In genomic region chr13:99353490-99353851, GRCm38 (mm10) we compare ENCODE assay signal across 8 mouse cellular contexts. TPM values are rescaled to one million over a fixed set of nuclear protein-coding genes. Genes with fewer than 3 reads are reported as not detected.
A peak's percentile ranks its signal among the peaks of the same experiment; 100 is the strongest.
DNase-seq lines count a peak whose midpoint lies in the region; ATAC-seq and TF ChIP-seq lines count a peak whose summit lies in the region.

No protein-coding gene starts in this region.

- intact Hi-C loops in heart, postnatal 14 days (cut with DNase I) = loop anchor here (2.0 to 10.0 kb wide), 2 partner anchors 489 to 661 kb away; partner anchors contain the start of gene Mccc2

- 12% methylated on average over 7 of the region's 7 CpGs for WGBS in heart, embryonic 12.5 days
- WGBS in forebrain, postnatal 0 days = 5% methylated on average over 7 of the region's 7 CpGs

- peak overlapping the region; percentile 52 for H3K4me3 ChIP-seq in heart, embryonic 12.5 days
- H3K4me3 ChIP-seq in ES-Bruce4 (ENCODE audit: low read depth, low read length) = peak overlapping the region; percentile 63
- peak overlapping the region; percentile 42 for H3K4me3 ChIP-seq in forebrain, postnatal 0 days (ENCODE audit: low read depth, low read length)
- H3K4me3 ChIP-seq in megakaryocyte, embryonic 14.5 days (replicated peaks) = peak overlapping the region; percentile 92

- H3K27me3 ChIP-seq in heart, embryonic 12.5 days (replicated peaks) = no peaks in the 10 kb centered on the region
- no peaks in the 10 kb centered on the region for H3K27me3 ChIP-seq in ES-Bruce4 (ENCODE audit: control insufficient read depth, insufficient read depth, low read length, poor library complexity, severe bottlenecking)
- H3K27me3 ChIP-seq in forebrain, postnatal 0 days (ENCODE audit: insufficient read depth, low read length) = no peaks in the 10 kb centered on the region
- H3K27me3 ChIP-seq in megakaryocyte, embryonic 14.5 days (replicated peaks) = no peaks in the 10 kb centered on the region

- TF ChIP-seq POLR2A in ES-Bruce4 (IDR thresholded peaks at IDR 0.05; ENCODE audit: insufficient read depth, low read length) = no peak

- H3K9ac ChIP-seq in heart, embryonic 12.5 days = peak overlapping the region; percentile 73
- H3K9ac ChIP-seq in ES-Bruce4 (ENCODE audit: low read depth, poor library complexity, severe bottlenecking) = peak overlapping the region; percentile 49
- peak overlapping the region; percentile 36; the same call in 1 of the 2 replicates for H3K9ac ChIP-seq in forebrain, postnatal 0 days

- H3K36me3 ChIP-seq in heart, embryonic 12.5 days = peaks cover 33% of the 10 kb centered on the region
- peaks cover 6% of the 10 kb centered on the region for H3K36me3 ChIP-seq in ES-Bruce4 (ENCODE audit: control insufficient read depth, insufficient read depth, low read length, poor library complexity, severe bottlenecking)
- H3K36me3 ChIP-seq in forebrain, postnatal 0 days (ENCODE audit: insufficient read depth) = peaks cover 4% of the 10 kb centered on the region
- peaks cover 30% of the 10 kb centered on the region for H3K36me3 ChIP-seq in megakaryocyte, embryonic 14.5 days (replicated peaks; ENCODE audit: low read length)

- TF ChIP-seq CTCF in ES-Bruce4 (IDR thresholded peaks at IDR 0.05; ENCODE audit: low read depth, low read length) = no peak
- no peak for TF ChIP-seq CTCF in forebrain, postnatal 0 days (IDR thresholded peaks at IDR 0.05; ENCODE audit: low read depth)

- peaks cover 13% of the 10 kb centered on the region for H3K4me1 ChIP-seq in heart, embryonic 12.5 days (replicated peaks)
- H3K4me1 ChIP-seq in ES-Bruce4 (ENCODE audit: control insufficient read depth, insufficient read depth, low read length) = peaks cover 6% of the 10 kb centered on the region
- no peaks in the 10 kb centered on the region for H3K4me1 ChIP-seq in forebrain, postnatal 0 days (ENCODE audit: insufficient read depth)
- H3K4me1 ChIP-seq in megakaryocyte, embryonic 14.5 days = peaks cover 44% of the 10 kb centered on the region

- peak overlapping the region; percentile 74 for H3K4me2 ChIP-seq in heart, embryonic 12.5 days
- peak overlapping the region; percentile 56 for H3K4me2 ChIP-seq in forebrain, postnatal 0 days (ENCODE audit: low read depth)

- DNase-seq in heart, postnatal 14 days = no peak
- no peak for DNase-seq in forebrain, postnatal 0 days
- no peak for DNase-seq in urinary bladder, postnatal 36 days (ENCODE audit: low spot score in 2 of 2)
- DNase-seq in right cerebral cortex, postnatal 10 days (ENCODE audit: low spot score in 2 of 2) = no peak
- no peak for DNase-seq in frontal cortex, postnatal 10 days (ENCODE audit: low spot score in 2 of 2)

- ATAC-seq in heart, embryonic 12.5 days (ENCODE audit: insufficient number of reproducible peaks, low FRiP score) = no peak
- peak; percentile 63 for ATAC-seq in forebrain, postnatal 0 days

- no peaks in the 10 kb centered on the region for H3K9me3 ChIP-seq in heart, embryonic 12.5 days (replicated peaks)
- no peaks in the 10 kb centered on the region for H3K9me3 ChIP-seq in ES-Bruce4 (replicated peaks; ENCODE audit: control insufficient read depth, insufficient read depth, low read length, poor library complexity, severe bottlenecking)
- no peaks in the 10 kb centered on the region for H3K9me3 ChIP-seq in forebrain, postnatal 0 days (ENCODE audit: low read length)
- H3K9me3 ChIP-seq in megakaryocyte, embryonic 14.5 days = no peaks in the 10 kb centered on the region

- peak overlapping the region; percentile 80 for H3K27ac ChIP-seq in heart, embryonic 12.5 days (ENCODE audit: poor library complexity, severe bottlenecking)
- H3K27ac ChIP-seq in ES-Bruce4 (ENCODE audit: insufficient read depth, low read length) = peak overlapping the region; percentile 57
- H3K27ac ChIP-seq in forebrain, postnatal 0 days (ENCODE audit: low read depth, low read length) = peak overlapping the region; percentile 70; the same call in 1 of the 2 replicates

- TF ChIP-seq EP300 in ES-Bruce4 (IDR thresholded peaks at IDR 0.05; ENCODE audit: insufficient read depth, low read depth, low read length) = no peak

RNA-seq across cellular contexts. Expression of gene Mrps27, which starts 8.9 kb away (rescaled TPM):
- polyA plus RNA-seq in heart, embryonic 12.5 days (2016; fragmentation: Nextera tagmentation; extraction: Ambion mirVana) = 72.6 and 73.0 TPM in 2 replicates
- total RNA-seq in heart, postnatal 14 days (2021) = 10 to 100 TPM; 37.2 to 42.8 TPM
- polyA plus RNA-seq in ES-Bruce4 (2011; ENCODE audit: insufficient read depth, insufficient read length, low read depth, missing spikeins) = 61.2 and 63.1 TPM in 2 replicates
- total RNA-seq in forebrain, postnatal 0 days (2014; rRNA removed) = 21.9 and 23.9 TPM in 2 replicates
- polyA plus RNA-seq in forebrain, postnatal 0 days (2015; fragmentation: Nextera tagmentation; extraction: Ambion mirVana) = 39.1 and 39.6 TPM in 2 replicates
- polyA plus RNA-seq in megakaryocyte, embryonic 14.5 days (2012; ENCODE audit: insufficient read depth, low replicate concordance) = 9.3 TPM in 1 of 2 replicates, not detected in the other

RNA-seq across cellular contexts. Expression of gene Ptcd2, which starts 9.0 kb away (rescaled TPM):
- polyA plus RNA-seq in heart, embryonic 12.5 days (2016; fragmentation: Nextera tagmentation; extraction: Ambion mirVana) = 56.0 and 56.3 TPM in 2 replicates
- total RNA-seq in heart, postnatal 14 days (2021) = 10 to 100 TPM; 41.4 to 43.1 TPM
- polyA plus RNA-seq in ES-Bruce4 (2011; ENCODE audit: insufficient read depth, insufficient read length, low read depth, missing spikeins) = 39.4 and 40.2 TPM in 2 replicates
- 47.6 and 50.6 TPM in 2 replicates for total RNA-seq in forebrain, postnatal 0 days (2014; rRNA removed)
- 57.6 and 59.2 TPM in 2 replicates for polyA plus RNA-seq in forebrain, postnatal 0 days (2015; fragmentation: Nextera tagmentation; extraction: Ambion mirVana)
- polyA plus RNA-seq in megakaryocyte, embryonic 14.5 days (2012; ENCODE audit: insufficient read depth, low replicate concordance) = 3.7 and 8.6 TPM in 2 replicates

Comparison
In these comparisons a context has a peak if more than half of its experiments do, and no peak if none do; other contexts are left out.
1. H3K4me3 ChIP-seq: peak in every context shown above with its lines; median percentile 92 in megakaryocyte, embryonic 14.5 days; 63 in ES-Bruce4; 52 in heart, embryonic 12.5 days; 42 in forebrain, postnatal 0 days.